Mouse (Mus musculus) embryonic facial prominence, embryonic 15.5 days (tissue): ENCODE data around the gene Fscn3. TPM values are rescaled to one million over a fixed set of nuclear protein-coding genes. Genes with fewer than 3 reads are reported as not detected.

Experiments used
- ATAC-seq: fragments of 200-750 bp; cut with Nextera tagmentation; 2 replicates; pipeline ENCODE4 v1.8.0; 2017; ENCODE audit warnings: low read depth, moderate TSS enrichment; ENCODE audit not compliant: insufficient number of reproducible peaks, low FRiP score, low TSS enrichment
- H3K27ac ChIP-seq: fragments of 300-500 bp; sonication (generic); replicated peaks from 2 replicates; pipeline ENCODE4 v1.5.1; 2015; ENCODE audit warnings: mild to moderate bottlenecking, inconsistent platforms
- H3K27me3 ChIP-seq: fragments of 300-500 bp; sonication (generic); 2 replicates; pipeline ENCODE4 v1.6.1; 2015; ENCODE audit warnings: inconsistent platforms
- H3K36me3 ChIP-seq: fragments of 300-500 bp; sonication (generic); 2 replicates; pipeline ENCODE4 v1.6.1; 2015; ENCODE audit warnings: mild to moderate bottlenecking, inconsistent platforms
- H3K4me1 ChIP-seq: fragments of 300-500 bp; sonication (generic); 2 replicates; pipeline ENCODE4 v1.6.1; 2015; ENCODE audit warnings: inconsistent platforms
- H3K4me2 ChIP-seq: fragments of 300-500 bp; sonication (generic); replicated peaks from 2 replicates; pipeline ENCODE4 v1.6.1; 2015; ENCODE audit warnings: mild to moderate bottlenecking, inconsistent platforms
- H3K4me3 ChIP-seq: fragments of 300-500 bp; sonication (generic); replicated peaks from 2 replicates; pipeline ENCODE4 v1.5.1; 2015; ENCODE audit warnings: mild to moderate bottlenecking, inconsistent platforms
- H3K9ac ChIP-seq: fragments of 300-500 bp; sonication (generic); 2 replicates; pipeline ENCODE4 v1.6.1; 2015; ENCODE audit warnings: inconsistent platforms
- H3K9me3 ChIP-seq: fragments of 300-500 bp; sonication (generic); replicated peaks from 2 replicates; pipeline ENCODE4 v1.6.1; 2016; ENCODE audit warnings: inconsistent platforms
- WGBS: fragments of 180-500 bp; shearing (Covaris S2); methylation state at CpG from one replicate; pipeline ENCODE4 v1.1.7; 2015; 5-methylcytosine and 5-hydroxymethylcytosine counted together
- polyA plus RNA-seq: library from polyadenylated mRNA; unstranded; fragments of >200 nt; fragmentation: Nextera tagmentation; extraction: Ambion mirVana; gene quantifications from 2 replicates; pipeline ENCODE4 v1.2.1, GENCODE M21; 2015

Gene Fscn3
- polyA plus RNA-seq, 1 experiment from 2014 or later = not detected

DNA sequence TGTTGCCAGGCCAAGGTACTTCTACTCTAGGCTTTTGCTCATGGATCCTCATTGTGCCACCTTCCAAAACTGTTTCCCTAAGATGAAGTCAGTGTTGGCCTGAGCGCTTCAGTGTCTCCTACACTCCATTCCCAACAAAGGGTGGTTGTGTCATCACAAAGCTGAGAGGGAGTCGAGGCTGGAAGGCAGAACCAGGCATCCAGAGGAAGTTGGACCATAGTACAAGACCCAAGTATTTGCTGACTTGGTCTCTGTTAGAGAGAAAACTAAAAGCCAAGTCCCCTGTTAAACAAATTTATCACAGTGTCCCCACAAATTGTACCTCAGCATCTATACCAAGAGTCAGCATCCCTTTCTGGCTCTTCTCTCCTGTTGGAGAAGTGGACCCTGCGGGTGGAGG lies 701 bp downstream of the Fscn3 start, which contains the start of gene Gcc1:
Gene Gcc1 (minus strand): TSS at position 101 of the 400 bp plus-strand sequence.
- WGBS = 81% methylated on average over 3 of the region's 3 CpGs
- Histone ChIP-seq H3K27ac (no peak within 1 kb of the TSS), H3K4me2 (no peak within 1 kb of the TSS), H3K4me3 (no peak within 1 kb of the TSS), H3K36me3 (peaks cover 25% of the 10 kb centered on the region), H3K27me3 (no peaks in the 10 kb centered on the region), H3K4me1 (peaks cover 15% of the 10 kb centered on the region), H3K9me3 (no peaks in the 10 kb centered on the region), H3K9ac (no peak within 1 kb of the TSS)
- no peak for ATAC-seq

DNA sequence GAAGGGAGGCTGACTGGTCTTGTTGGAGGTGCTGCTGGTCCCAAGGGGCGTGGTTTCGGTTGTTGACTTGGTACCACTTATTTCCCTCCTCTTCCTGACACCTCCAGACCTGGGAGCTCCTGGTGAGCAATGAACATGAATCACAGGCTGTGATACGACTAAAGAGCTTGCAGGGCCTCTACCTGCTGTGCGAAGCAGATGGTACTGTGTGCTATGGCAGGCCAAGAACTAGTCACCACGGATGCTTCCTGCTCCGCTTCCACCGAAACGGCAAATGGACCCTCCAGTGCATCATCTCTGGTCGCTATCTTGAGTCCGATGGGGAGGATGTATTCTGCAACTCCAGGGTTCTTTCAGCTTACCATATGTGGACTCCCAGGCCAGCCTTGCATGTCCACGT lies 2.3 kb downstream of the Fscn3 start:
- no peak for ATAC-seq
- peaks cover 8% of the 10 kb centered on the region for H3K4me1 ChIP-seq
- no peaks in the 10 kb centered on the region for H3K9me3 ChIP-seq
- no peaks in the 10 kb centered on the region for H3K27me3 ChIP-seq
- H3K4me3 ChIP-seq = no peak overlapping the region
- H3K9ac ChIP-seq = no peak overlapping the region
- H3K36me3 ChIP-seq = peaks cover 24% of the 10 kb centered on the region
- 87% methylated on average over 11 of the region's 11 CpGs for WGBS
- H3K27ac ChIP-seq = no peak overlapping the region
- H3K4me2 ChIP-seq = no peak overlapping the region

DNA sequence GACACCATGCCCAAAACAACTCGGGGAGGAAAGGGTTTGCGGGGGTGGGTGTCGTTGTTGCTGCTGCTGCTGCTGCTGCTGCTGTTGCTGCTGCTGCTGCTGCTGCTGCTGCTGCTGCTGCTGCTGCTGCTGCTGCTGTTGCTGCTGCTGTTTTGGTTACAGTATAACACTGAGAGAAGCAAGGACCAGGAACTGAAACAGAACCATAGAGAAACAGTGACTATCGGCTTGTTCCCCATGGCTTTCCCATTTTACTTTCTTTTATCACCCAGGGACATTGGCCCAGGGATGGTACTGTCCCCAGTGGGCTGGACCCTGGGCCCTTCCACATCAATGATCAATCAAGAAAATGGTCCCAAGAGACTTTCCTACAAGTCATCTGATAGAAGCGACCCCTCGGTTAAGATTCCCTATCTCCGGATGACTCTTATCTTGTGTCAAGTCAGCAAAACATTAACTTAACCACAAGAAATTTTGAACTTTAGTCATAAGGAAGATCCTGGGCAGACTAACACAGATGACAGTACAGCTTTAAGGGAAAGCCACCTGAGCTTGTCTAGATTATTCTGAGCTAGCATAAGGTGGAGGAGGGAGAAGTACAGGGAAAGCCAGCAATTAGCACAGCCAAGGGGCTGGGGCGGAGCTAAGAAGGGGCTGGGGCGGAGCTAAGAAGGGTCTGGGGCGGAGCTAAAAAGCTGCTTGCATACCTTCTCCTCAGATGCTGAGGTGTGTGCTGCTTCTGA lies 3.4 kb downstream of the Fscn3 start:
- 77% methylated on average over 10 of the region's 10 CpGs for WGBS
- peaks cover 13% of the 10 kb centered on the region for H3K36me3 ChIP-seq
- no peaks in the 10 kb centered on the region for H3K27me3 ChIP-seq
- H3K4me3 ChIP-seq = no peak overlapping the region
- H3K27ac ChIP-seq = no peak overlapping the region
- H3K9ac ChIP-seq = no peak overlapping the region
- ATAC-seq = no peak
- no peaks in the 10 kb centered on the region for H3K9me3 ChIP-seq
- H3K4me2 ChIP-seq = no peak overlapping the region
- H3K4me1 ChIP-seq = peaks cover 3% of the 10 kb centered on the region; the same call in 1 of the 2 replicates

DNA sequence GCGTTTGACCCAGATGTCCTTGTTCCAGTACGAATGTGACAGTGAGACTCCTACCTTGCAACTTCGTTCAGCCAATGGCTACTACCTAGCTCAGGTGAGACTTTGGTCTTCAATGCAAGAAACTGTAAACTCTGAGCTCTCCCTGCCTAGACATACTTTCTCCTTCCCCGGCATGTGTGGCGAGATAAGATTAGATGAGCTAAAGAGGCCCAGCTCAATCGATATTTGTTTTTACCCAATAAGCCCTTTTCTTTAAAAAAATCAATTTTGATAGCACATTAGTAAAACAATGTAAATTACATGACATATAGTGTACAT lies 3.9 kb downstream of the Fscn3 start:
- H3K9me3 ChIP-seq = no peaks in the 10 kb centered on the region
- no peaks in the 10 kb centered on the region for H3K4me1 ChIP-seq
- H3K4me3 ChIP-seq = no peak overlapping the region
- no peak overlapping the region for H3K27ac ChIP-seq
- ATAC-seq = no peak
- 73% methylated on average over 6 of the region's 6 CpGs for WGBS
- no peak overlapping the region for H3K4me2 ChIP-seq
- no peak overlapping the region for H3K9ac ChIP-seq
- H3K36me3 ChIP-seq = peaks cover 8% of the 10 kb centered on the region; the same call in 1 of the 2 replicates
- no peaks in the 10 kb centered on the region for H3K27me3 ChIP-seq

DNA sequence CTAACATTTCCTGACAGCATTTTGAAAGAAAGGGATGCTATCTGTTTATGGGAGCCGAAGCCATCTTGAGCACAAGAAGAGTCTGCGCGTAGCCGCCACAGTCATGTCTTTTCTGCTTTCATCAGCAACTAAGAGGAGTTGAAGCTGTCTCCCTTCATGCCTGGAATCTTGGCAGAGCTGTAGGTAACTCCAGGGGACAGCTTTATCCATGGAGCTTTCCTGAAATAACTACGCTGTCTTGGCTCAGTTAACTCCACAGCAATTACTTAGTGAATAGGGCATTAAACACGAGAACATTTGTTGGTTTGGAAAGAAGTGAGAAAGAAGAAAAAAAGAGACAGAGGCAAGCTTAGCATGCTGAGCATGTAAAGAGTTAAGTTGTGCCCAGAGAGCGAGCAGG lies 20.3 kb downstream of the Fscn3 start:
- WGBS = 82% methylated on average over 7 of the region's 7 CpGs
- no peak for ATAC-seq
- H3K27ac ChIP-seq = no peak overlapping the region

DNA sequence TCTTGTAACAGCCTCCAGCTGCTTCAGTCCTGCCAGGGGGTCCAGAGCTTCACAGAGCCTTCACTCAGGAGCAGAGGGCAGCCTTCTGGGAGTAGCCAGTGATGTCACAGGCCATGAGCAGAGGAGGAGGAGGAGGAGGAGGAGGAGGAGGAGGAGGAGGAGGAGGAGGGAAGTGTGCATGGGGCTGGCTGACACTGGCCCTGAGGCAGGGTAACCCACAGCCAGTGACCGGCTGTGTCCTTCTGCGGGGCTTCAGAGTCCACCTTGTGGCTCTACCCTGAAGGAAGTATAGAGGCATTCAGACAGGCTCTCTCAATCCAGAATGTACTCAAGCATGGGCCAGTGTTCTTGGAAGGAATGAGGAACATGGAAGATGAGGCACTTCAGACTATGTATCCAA lies 21.7 kb downstream of the Fscn3 start, which contains the start of gene Pax4:
Gene Pax4 (minus strand): TSS at position 101 of the 400 bp plus-strand sequence.
- Histone ChIP-seq H3K9me3 (no peaks in the 10 kb centered on the region), H3K27ac (no peak within 1 kb of the TSS), H3K9ac (no peak within 1 kb of the TSS), H3K36me3 (no peaks in the 10 kb centered on the region), H3K27me3 (peaks cover 35% of the 10 kb centered on the region), H3K4me2 (no peak within 1 kb of the TSS), H3K4me3 (no peak within 1 kb of the TSS), H3K4me1 (0 out of 2 replicates have a peak, but pooled peaks cover 3% of the 10 kb centered on the region)
- 75% methylated on average over 2 of the region's 2 CpGs for WGBS
- ATAC-seq = no peak

More for the DNA sequence above, 20.3 kb downstream of the Fscn3 start:
- Histone ChIP-seq H3K36me3 (no peaks in the 10 kb centered on the region), H3K27me3 (peaks cover 32% of the 10 kb centered on the region), H3K4me1 (0 out of 2 replicates have a peak, but pooled peaks cover 3% of the 10 kb centered on the region), H3K9me3 (no peaks in the 10 kb centered on the region), H3K4me3 (no peak overlapping the region), H3K9ac (no peak overlapping the region), H3K4me2 (no peak overlapping the region)

DNA sequence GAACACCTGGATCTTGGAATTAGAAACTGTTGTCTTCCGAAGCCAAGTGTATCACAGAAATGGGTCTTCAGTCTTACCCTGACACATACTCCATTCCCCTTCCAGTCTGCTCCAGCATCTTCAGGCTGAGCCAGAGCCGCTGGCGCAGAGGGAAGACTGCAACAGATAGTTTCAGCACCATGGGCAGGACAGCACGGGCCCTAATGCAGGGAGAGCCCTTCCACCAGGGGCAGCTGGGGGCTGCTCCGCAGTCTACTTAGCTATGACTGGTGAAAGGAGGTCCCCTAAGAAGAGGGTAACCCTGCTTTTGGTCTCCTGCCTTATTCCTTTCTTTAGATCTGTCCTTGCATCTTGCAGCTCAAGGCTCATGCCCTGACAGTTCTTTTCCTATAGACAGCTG lies 22.9 kb downstream of the Fscn3 start:
- ATAC-seq = no peak
- H3K27ac ChIP-seq = no peak overlapping the region
- 0 out of 2 replicates have a peak, but pooled peaks cover 3% of the 10 kb centered on the region for H3K4me1 ChIP-seq
- H3K4me3 ChIP-seq = no peak overlapping the region
- H3K4me2 ChIP-seq = no peak overlapping the region
- H3K36me3 ChIP-seq = no peaks in the 10 kb centered on the region
- no peaks in the 10 kb centered on the region for H3K9me3 ChIP-seq
- H3K9ac ChIP-seq = no peak overlapping the region
- WGBS = 11% methylated on average over 5 of the region's 5 CpGs
- H3K27me3 ChIP-seq = peaks cover 35% of the 10 kb centered on the region

DNA sequence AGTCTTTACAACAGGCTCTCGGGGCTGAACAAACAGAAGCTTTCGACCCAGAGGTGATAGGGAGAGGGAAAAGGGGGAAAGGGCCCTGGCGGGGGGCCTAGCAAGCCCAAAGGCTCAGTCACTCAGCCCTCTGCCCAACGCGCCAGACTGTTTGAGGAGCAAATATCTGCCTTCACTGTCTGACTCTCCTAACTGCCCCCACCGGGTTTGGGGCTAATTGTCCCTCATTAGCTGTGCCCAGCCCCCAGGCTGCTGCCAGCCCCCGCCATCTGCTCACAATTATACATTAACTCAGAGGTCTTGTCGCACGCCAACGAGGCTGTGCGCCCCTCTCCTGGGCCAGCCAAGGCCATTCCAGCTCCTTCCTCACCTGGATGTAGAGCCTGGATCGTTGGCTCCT lies 23.4 kb downstream of the Fscn3 start:
- under 1% methylated on average over 12 of the region's 12 CpGs for WGBS
- 0 out of 2 replicates have a peak, but pooled peaks cover 3% of the 10 kb centered on the region for H3K4me1 ChIP-seq
- no peaks in the 10 kb centered on the region for H3K9me3 ChIP-seq
- ATAC-seq = no peak
- no peak overlapping the region for H3K27ac ChIP-seq
- peaks cover 35% of the 10 kb centered on the region for H3K27me3 ChIP-seq
- no peak overlapping the region for H3K9ac ChIP-seq
- H3K4me2 ChIP-seq = no peak overlapping the region
- no peaks in the 10 kb centered on the region for H3K36me3 ChIP-seq
- no peak overlapping the region for H3K4me3 ChIP-seq

DNA sequence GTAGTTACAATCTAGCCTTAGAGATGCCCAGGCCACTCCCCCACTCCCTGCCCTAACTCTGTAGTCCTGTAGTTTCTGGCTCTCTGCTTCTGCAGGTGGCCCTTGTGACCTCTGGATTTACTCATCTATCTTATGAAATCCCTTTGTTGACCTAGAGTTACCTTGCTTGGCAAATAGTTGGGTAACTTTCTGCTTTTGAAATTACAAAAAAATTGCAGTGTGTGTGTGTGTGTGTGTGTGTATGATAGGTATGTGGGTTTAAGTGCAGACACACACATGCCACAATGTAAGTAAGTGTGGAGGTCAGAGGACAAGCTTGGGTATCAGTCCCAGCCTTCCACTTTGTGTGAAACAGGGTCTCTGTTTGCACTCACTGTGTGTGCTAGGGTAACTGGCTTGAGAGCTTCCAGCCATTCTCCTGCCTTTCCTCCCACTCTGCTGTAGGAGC lies 31.7 kb downstream of the Fscn3 start:
- Histone ChIP-seq H3K27ac (no peak overlapping the region), H3K4me1 (no peaks in the 10 kb centered on the region), H3K36me3 (no peaks in the 10 kb centered on the region), H3K4me2 (no peak overlapping the region), H3K9ac (no peak overlapping the region), H3K4me3 (no peak overlapping the region), H3K27me3 (no peaks in the 10 kb centered on the region), H3K9me3 (no peaks in the 10 kb centered on the region)
- ATAC-seq = no peak

DNA sequence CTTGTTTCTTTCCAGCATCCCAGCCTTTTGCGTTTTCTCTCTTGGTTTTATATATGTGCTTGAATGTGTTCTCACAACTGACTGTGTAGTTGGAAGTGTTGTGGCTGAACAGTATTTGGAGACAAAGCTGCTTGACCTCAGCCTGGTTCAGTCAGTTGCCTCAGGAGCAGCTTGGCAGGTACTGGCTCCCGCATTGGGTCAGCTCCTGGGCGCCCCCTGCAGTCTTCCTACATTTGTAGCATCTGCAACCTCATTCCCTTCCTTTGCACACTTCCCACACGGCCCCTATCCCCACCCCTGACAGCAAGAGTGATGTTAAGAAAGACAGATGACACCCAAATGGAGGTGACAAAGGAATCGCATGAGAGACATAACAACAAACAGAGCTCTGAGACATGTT lies 32.9 kb downstream of the Fscn3 start:
- Histone ChIP-seq H3K4me3 (no peak overlapping the region), H3K4me1 (no peaks in the 10 kb centered on the region), H3K9ac (no peak overlapping the region), H3K36me3 (no peaks in the 10 kb centered on the region), H3K4me2 (no peak overlapping the region), H3K27me3 (no peaks in the 10 kb centered on the region), H3K27ac (no peak overlapping the region), H3K9me3 (no peaks in the 10 kb centered on the region)
- WGBS = 9% methylated on average over 5 of the region's 5 CpGs
- ATAC-seq = no peak

DNA sequence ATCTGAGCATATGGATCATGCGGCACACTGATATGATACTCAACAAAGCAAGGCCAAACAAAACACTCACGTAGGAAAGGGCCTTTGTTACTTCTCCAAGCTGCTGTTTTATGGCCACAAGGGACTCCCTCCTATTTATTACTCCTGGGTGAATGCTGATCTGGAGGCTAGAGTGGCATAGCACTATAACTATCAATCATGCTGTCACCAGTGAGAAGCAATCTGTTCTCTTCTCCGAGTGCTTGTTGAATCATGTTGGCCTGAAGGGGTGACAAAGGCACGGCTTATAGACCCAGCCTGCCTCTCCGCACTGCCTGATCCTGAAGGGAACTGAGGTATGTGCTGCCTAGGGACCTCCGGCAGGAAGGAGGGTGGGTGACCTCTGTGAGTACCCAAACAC lies 37.0 kb downstream of the Fscn3 start:
- Histone ChIP-seq H3K27me3 (no peaks in the 10 kb centered on the region), H3K4me2 (no peak overlapping the region), H3K4me3 (no peak overlapping the region), H3K9ac (no peak overlapping the region), H3K4me1 (no peaks in the 10 kb centered on the region), H3K27ac (no peak overlapping the region), H3K36me3 (no peaks in the 10 kb centered on the region), H3K9me3 (no peaks in the 10 kb centered on the region)
- no peak for ATAC-seq
- WGBS = 52% methylated on average over 6 of the region's 6 CpGs

DNA sequence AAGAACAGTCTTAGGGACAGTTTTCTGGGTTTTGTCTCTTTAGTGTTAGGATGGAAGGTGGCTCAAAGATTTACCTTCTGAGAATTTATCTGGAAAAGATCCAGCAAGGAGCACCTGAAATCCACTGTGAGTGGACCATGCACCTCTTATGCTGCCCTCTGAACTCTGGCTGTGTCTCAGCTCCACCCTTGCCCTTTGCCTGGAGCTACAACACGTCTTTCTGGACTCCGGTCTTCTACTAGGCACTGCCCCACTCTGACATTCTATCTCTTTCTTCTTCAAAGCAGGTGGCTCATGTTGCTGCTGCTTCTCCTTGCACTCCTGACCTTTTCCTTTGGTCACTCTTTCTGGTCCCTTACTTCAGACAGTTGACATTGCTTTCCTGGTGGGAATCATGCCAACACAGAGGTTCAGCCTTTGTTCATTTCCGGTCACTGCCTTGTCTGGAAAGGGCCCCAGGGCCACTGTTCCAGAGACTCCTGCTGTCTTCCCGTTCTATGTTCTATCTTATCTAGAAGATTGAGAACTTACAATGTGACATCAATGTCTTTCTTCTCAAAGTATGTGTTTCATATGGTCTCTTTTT lies 42.5 kb downstream of the Fscn3 start:
- Histone ChIP-seq H3K27ac (no peak overlapping the region), H3K27me3 (no peaks in the 10 kb centered on the region), H3K36me3 (no peaks in the 10 kb centered on the region), H3K4me1 (no peaks in the 10 kb centered on the region), H3K4me3 (no peak overlapping the region), H3K4me2 (no peak overlapping the region), H3K9me3 (no peaks in the 10 kb centered on the region), H3K9ac (no peak overlapping the region)
- 56% methylated on average over 4 of the region's 4 CpGs for WGBS
- no peak for ATAC-seq
